Mouse (Mus musculus) kidney, adult 2 months (tissue): ENCODE data around the gene Cd300ld4.

Source experiments
- CTCF ChIP-seq: fragments of 200-500 bp; conservative IDR thresholded peaks from 2 replicates; pipeline ENCODE4 v1.5.1; 2011; ENCODE audit warnings: low read depth, mild to moderate bottlenecking, control low read depth, low read length, moderate library complexity, mixed read lengths; ENCODE audit not compliant: insufficient read depth, insufficient read length
- POLR2A ChIP-seq: fragments of 200-500 bp; IDR thresholded peaks from one replicate; pipeline ENCODE4 v1.6.1; 2011; ENCODE audit warnings: low read depth, low read length, control low read depth

DNA sequence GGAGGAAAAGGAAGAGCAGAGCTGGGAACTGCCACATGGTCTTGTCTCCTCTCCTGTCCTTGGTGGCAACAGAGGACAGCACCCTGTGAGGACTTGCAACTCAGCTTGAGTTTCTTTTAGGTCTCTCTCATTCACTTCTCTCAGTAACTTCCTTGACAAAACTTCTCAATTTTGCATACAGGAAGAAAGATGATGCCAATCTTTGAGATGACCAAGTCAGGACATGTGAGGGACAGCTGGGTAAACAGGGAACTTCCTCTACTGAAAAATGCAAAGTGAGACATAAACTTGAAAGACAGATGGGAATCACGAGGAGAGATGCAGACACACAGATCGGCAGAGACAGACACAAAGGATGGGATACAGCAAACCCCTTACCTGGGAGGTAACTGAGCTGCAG is 21.4 kb upstream of the Cd300ld4 start, which contains the start of gene Cd300ld3:
- TF ChIP-seq POLR2A (no peak), CTCF (no peak)
